Mouse (Mus musculus) monocyte, adult 2 months (primary cell): ENCODE data around the gene Lcp2.
"Not testable (repeated sequence)": the region's sequence is repeated elsewhere in the genome, so short reads cannot be mapped to it uniquely, and the experiment has no call there.

Experiments used
- DNase-seq, 2 experiments: peaks; one replicate each; pipeline ENCODE4 v3.0.0; 2022; ENCODE audit warnings: low spot score in 2 of 2, low read depth in 1 of 2

The Lcp2 gene

GRCm38 (mm10) chr11:34084639-34085038, 37.9 kb downstream of the Lcp2 start:
- no peak for DNase-seq

- no peak for DNase-seq
Measured at GRCm38 (mm10) chr11:34086164-34086751, 39.5 kb downstream of the Lcp2 start.

- no peak for DNase-seq
Measured at GRCm38 (mm10) chr11:34087064-34087463, 40.3 kb downstream of the Lcp2 start.

- no peak for DNase-seq
Measured at GRCm38 (mm10) chr11:34098422-34098821, 51.7 kb downstream of the Lcp2 start, which contains the start of gene 4930469K13Rik. Gene 4930469K13Rik, minus strand, starts transcription at chr11:34098554.

GRCm38 (mm10) chr11:34101827-34102226, 55.1 kb downstream of the Lcp2 start:
- DNase-seq: no peak

GRCm38 (mm10) chr11:34104919-34105318, 58.2 kb downstream of the Lcp2 start:
- no peak for DNase-seq

GRCm38 (mm10) chr11:34109260-34109659, 62.5 kb downstream of the Lcp2 start:
- no peak for DNase-seq

- no peak for DNase-seq
Measured at GRCm38 (mm10) chr11:34111940-34112339, 65.2 kb downstream of the Lcp2 start.

GRCm38 (mm10) chr11:34112781-34113380, 66.2 kb downstream of the Lcp2 start:
- DNase-seq: no peak

- no peak for DNase-seq
Measured at GRCm38 (mm10) chr11:34113760-34114159, 67.0 kb downstream of the Lcp2 start.

- DNase-seq: no peak
Measured at GRCm38 (mm10) chr11:34116572-34117135, 69.9 kb downstream of the Lcp2 start.

GRCm38 (mm10) chr11:34117581-34117980, 70.9 kb downstream of the Lcp2 start:
- no peak for DNase-seq

GRCm38 (mm10) chr11:34118319-34118718, 71.6 kb downstream of the Lcp2 start:
- DNase-seq: no peak

- no peak for DNase-seq
Measured at GRCm38 (mm10) chr11:34123147-34123546, 76.4 kb downstream of the Lcp2 start.

GRCm38 (mm10) chr11:34124852-34125251, 78.1 kb downstream of the Lcp2 start:
- no peak for DNase-seq

GRCm38 (mm10) chr11:34125727-34126126, 79.0 kb downstream of the Lcp2 start:
- DNase-seq: not testable (repeated sequence)

- no peak for DNase-seq
Measured at GRCm38 (mm10) chr11:34128412-34128811, 81.7 kb downstream of the Lcp2 start.

- no peak for DNase-seq
Measured at GRCm38 (mm10) chr11:34139296-34139695, 92.6 kb downstream of the Lcp2 start.
